Mouse (Mus musculus) urinary bladder, postnatal 25 days (tissue): ENCODE data around the gene Ffar4.
A peak's percentile ranks its signal among the peaks of the same experiment; 100 is the strongest.

Experiments
- DNase-seq: peaks from one replicate; pipeline ENCODE4 v3.0.0; 2022; ENCODE audit warnings: low spot score

The Ffar4 gene

GRCm38 (mm10) chr19:38107871-38108270, 11.0 kb downstream of the Ffar4 start:
- DNase-seq: no peak

- no peak for DNase-seq
These were observed 12.8 kb downstream of the Ffar4 start for GRCm38 (mm10) chr19:38109506-38110242.

- no peak for DNase-seq
These were observed 14.2 kb downstream of the Ffar4 start for GRCm38 (mm10) chr19:38111056-38111455.

- DNase-seq: no peak
These were observed 15.7 kb downstream of the Ffar4 start for GRCm38 (mm10) chr19:38112575-38112974.

- no peak for DNase-seq
These were observed 18.1 kb downstream of the Ffar4 start for GRCm38 (mm10) chr19:38114834-38115491.

GRCm38 (mm10) chr19:38120123-38120760, 23.4 kb downstream of the Ffar4 start:
- no peak for DNase-seq

GRCm38 (mm10) chr19:38123921-38124320, 27.1 kb downstream of the Ffar4 start:
- DNase-seq: no peak

GRCm38 (mm10) chr19:38124401-38125218, 27.7 kb downstream of the Ffar4 start:
- DNase-seq: peak; percentile 40

GRCm38 (mm10) chr19:38125219-38125610, 28.3 kb downstream of the Ffar4 start, which contains the start of gene Rbp4:
Rbp4 (minus strand) TSS chr19:38125281.
- DNase-seq: no peak

- DNase-seq: no peak
These were observed 29.8 kb downstream of the Ffar4 start for GRCm38 (mm10) chr19:38126656-38127055.

GRCm38 (mm10) chr19:38132481-38132880, 35.6 kb downstream of the Ffar4 start, which contains the start of gene Pde6c:
Pde6c (plus strand) TSS chr19:38132781.
- DNase-seq: no peak

GRCm38 (mm10) chr19:38133986-38134385, 37.1 kb downstream of the Ffar4 start:
- no peak for DNase-seq

GRCm38 (mm10) chr19:38134806-38135205, 37.9 kb downstream of the Ffar4 start:
- no peak for DNase-seq

- no peak for DNase-seq
These were observed 46.8 kb downstream of the Ffar4 start for GRCm38 (mm10) chr19:38143540-38144271.

GRCm38 (mm10) chr19:38156243-38156642, 59.4 kb downstream of the Ffar4 start:
- DNase-seq: no peak

GRCm38 (mm10) chr19:38161648-38162354, 64.9 kb downstream of the Ffar4 start:
- no peak for DNase-seq
